Mouse (Mus musculus): ENCODE results near the gene Vps25.

DNA sequence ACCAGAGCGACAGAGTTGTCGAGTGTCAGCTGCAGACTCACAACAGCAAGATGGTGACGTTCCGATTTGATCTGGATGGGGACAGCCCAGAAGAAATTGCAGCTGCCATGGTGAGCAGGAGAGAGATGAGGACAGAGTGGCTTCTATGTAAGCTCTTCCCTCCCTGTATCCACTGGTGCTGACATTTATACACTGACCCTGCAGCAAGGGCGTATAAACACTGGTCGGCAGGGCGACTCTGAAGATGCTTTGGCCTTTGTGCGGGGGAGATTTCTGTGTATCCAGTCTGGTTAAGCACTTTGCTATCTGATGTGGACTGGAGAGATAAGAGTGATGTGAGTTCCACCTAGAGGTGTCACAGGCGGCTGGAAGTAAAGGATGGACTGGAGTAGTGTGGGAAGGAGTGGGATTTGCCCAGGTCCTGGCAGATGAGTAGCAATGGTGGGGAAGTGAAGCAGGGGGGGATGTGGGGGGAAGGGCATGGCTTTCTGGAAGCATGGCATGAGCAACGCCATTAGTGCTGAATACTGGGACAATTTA, 16.1 kb downstream of the Vps25 start:
- TF ChIP-seq CTCF (IDR thresholded peaks at IDR 0.05; ENCODE audit: low read depth, low read length) (no peak), POLR2A (IDR thresholded peaks at IDR 0.05; ENCODE audit: borderline replicate concordance, low read depth, low read length) (no peak)

All from bone marrow macrophage, adult 2 months (primary cell).